Mouse (Mus musculus): ENCODE measurements around the gene Tmprss5.

The Tmprss5 gene

GRCm38 (mm10) chr9:49081107-49081506, at the start of gene Tmprss5:
Gene Tmprss5 (plus strand): TSS chr9:49081260.
- no peak for DNase-seq (ENCODE audit: low spot score in 2 of 2)

- no peak for DNase-seq (ENCODE audit: low spot score in 2 of 2)
Observed at GRCm38 (mm10) chr9:49034764-49035163, 46.3 kb upstream of the Tmprss5 start.

GRCm38 (mm10) chr9:49050901-49051300, 30.2 kb upstream of the Tmprss5 start:
- DNase-seq (ENCODE audit: low spot score in 2 of 2): no peak

GRCm38 (mm10) chr9:49051349-49051748, 29.7 kb upstream of the Tmprss5 start:
- peak; percentile 41 to 64 for DNase-seq (ENCODE audit: low spot score in 2 of 2)

GRCm38 (mm10) chr9:49054028-49054427, 27.0 kb upstream of the Tmprss5 start:
- DNase-seq (ENCODE audit: low spot score in 2 of 2): no peak

GRCm38 (mm10) chr9:49055333-49056205, 25.5 kb upstream of the Tmprss5 start, which contains the start of gene Zw10:
Gene Zw10 (plus strand): TSS chr9:49055613.
- DNase-seq (ENCODE audit: low spot score in 2 of 2): peak; percentile 86 to 91

- no peak for DNase-seq (ENCODE audit: low spot score in 2 of 2)
Observed at GRCm38 (mm10) chr9:49076847-49077246, 4.2 kb upstream of the Tmprss5 start.

GRCm38 (mm10) chr9:49081561-49081960, 501 bp downstream of the Tmprss5 start:
- DNase-seq (ENCODE audit: low spot score in 2 of 2): peak; percentile 57 to 83

GRCm38 (mm10) chr9:49087317-49087716, 6.3 kb downstream of the Tmprss5 start:
- no peak for DNase-seq (ENCODE audit: low spot score in 2 of 2)

- no peak for DNase-seq (ENCODE audit: low spot score in 2 of 2)
Observed at GRCm38 (mm10) chr9:49098871-49099270, 17.8 kb downstream of the Tmprss5 start.

GRCm38 (mm10) chr9:49102328-49102727, 21.3 kb downstream of the Tmprss5 start:
- DNase-seq (ENCODE audit: low spot score in 2 of 2): no peak

GRCm38 (mm10) chr9:49109101-49109500, 28.0 kb downstream of the Tmprss5 start:
- DNase-seq (ENCODE audit: low spot score in 2 of 2): no peak

- DNase-seq (ENCODE audit: low spot score in 2 of 2): no peak
Observed at GRCm38 (mm10) chr9:49110476-49111220, 29.6 kb downstream of the Tmprss5 start.

GRCm38 (mm10) chr9:49111296-49111695, 30.2 kb downstream of the Tmprss5 start:
- no peak for DNase-seq (ENCODE audit: low spot score in 2 of 2)

GRCm38 (mm10) chr9:49118271-49118825, 37.3 kb downstream of the Tmprss5 start:
- DNase-seq (ENCODE audit: low spot score in 2 of 2): no peak

- no peak for DNase-seq (ENCODE audit: low spot score in 2 of 2)
Observed at GRCm38 (mm10) chr9:49119759-49120158, 38.7 kb downstream of the Tmprss5 start.

GRCm38 (mm10) chr9:49125706-49126105, 44.6 kb downstream of the Tmprss5 start:
- no peak for DNase-seq (ENCODE audit: low spot score in 2 of 2)

- no peak for DNase-seq (ENCODE audit: low spot score in 2 of 2)
Observed at GRCm38 (mm10) chr9:49130514-49131010, 49.5 kb downstream of the Tmprss5 start.

GRCm38 (mm10) chr9:49143841-49144240, 62.8 kb downstream of the Tmprss5 start:
- DNase-seq (ENCODE audit: low spot score in 2 of 2): no peak

- DNase-seq (ENCODE audit: low spot score in 2 of 2): no peak
Observed at GRCm38 (mm10) chr9:49145776-49146175, 64.7 kb downstream of the Tmprss5 start.

- no peak for DNase-seq (ENCODE audit: low spot score in 2 of 2)
Observed at GRCm38 (mm10) chr9:49147031-49147430, 66.0 kb downstream of the Tmprss5 start.
